Mouse (Mus musculus): ENCODE results near the gene Synpo2l. TPM values are rescaled to one million over a fixed set of nuclear protein-coding genes. Genes with fewer than 3 reads are reported as not detected.
"Not testable (repeated sequence)": the region's sequence is repeated elsewhere in the genome, so short reads cannot be mapped to it uniquely, and the experiment has no call there.

The Synpo2l gene
- total RNA-seq (2015): 0.07 TPM in 1 of 2 replicates, not detected in the other
- not detected in 2 replicates for total RNA-seq (2017)

- ATAC-seq (ENCODE audit: poor library complexity, severe bottlenecking): no peak
Observed at GRCm38 (mm10) chr14:20668154-20668810, at the start of gene Synpo2l. Synpo2l (minus strand) TSS chr14:20668354.

DNA sequence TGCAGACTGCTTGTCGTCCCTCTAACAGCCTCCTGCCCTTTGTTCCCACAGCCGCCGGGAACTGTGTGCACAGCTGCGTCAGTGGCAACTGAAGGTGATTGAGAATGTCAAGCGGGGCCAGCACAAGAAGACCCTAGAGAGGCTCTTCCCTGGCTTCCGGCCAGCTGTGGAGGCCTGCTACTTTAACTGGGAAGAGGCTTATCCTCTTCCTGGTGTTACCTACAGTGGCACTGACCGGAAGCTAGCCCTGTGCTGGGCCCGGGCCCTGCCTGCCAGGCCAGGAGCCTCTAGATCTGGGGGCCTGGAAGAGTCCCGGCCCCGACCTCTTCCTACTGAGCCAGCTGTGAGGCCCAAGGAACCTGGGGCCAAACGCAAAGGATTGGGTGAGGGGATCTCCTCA is 45.7 kb upstream of the Synpo2l start:
- ATAC-seq (ENCODE audit: poor library complexity, severe bottlenecking): no peak

DNA sequence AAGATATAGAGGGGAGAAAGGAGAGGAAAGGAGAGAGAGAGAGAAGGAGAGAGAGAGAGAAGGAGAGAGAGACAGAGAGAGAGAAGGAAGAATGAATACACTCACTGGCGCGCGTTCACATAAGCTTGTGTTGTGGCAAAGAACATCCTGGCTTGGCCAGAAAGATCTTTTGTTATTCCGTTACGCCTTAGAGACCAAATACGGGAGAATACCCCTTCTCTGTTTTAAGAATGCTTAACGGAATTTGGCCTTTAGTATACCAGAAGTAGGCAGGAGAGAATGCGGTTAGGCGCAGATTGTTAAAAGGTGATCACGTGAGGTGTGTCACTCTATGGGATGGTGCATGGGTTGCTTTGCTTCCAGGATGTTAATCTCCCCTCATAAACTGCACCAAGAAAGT is 40.1 kb upstream of the Synpo2l start:
- no peak for ATAC-seq (ENCODE audit: poor library complexity, severe bottlenecking)

DNA sequence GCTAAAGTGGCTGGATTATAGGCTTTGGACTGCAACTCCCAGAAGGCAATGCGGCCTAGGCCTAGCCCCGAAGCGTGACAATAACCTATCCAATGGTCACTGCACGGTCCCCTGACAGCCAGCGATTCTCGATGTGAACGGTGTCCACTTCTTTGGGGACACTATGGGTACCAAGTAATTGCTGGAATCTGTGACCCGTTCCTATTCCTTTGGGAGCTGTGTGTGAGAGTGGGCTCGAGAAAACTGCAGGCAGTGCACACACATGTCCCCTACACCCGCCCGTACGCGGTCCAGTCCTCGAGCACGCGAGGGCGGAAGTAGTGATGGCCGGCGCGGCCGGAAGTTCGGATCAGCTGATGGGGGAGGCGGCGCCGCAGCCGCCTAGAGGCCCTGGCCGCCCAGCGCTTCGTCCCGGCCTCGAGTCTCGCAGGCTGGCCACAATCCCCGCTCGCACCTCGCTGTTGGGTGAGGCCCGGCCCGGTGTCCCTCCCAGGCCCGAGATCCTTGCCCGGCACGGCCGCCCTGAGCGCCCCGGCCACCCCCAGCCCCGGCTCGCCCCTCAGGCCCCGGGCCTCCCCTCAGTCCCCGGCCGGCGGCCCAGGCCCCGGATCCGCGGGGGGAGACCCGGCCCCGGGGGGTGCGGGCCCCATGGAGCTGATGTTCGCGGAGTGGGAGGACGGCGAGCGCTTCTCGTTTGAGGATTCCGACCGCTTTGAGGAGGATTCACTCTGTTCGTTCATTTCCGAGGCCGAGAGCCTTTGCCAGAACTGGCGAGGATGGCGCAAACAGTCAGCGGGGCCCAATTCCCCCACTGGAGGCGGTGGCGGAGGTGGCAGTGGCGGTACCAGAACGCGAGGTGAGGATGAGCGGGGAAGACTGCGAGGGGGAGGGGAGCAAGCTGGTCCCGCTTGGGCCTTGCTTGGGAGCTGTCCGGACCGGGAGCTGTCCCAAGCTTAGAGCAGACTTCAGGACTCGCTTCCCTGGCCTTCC is 39.3 kb upstream of the Synpo2l start, which contains the start of gene Zswim8:
Gene Zswim8, plus strand, starts transcription at position 352 of the 990 bp plus-strand sequence.
- ATAC-seq (ENCODE audit: poor library complexity, severe bottlenecking): peak; percentile 84

- not testable (repeated sequence) for ATAC-seq (ENCODE audit: poor library complexity, severe bottlenecking)
Observed at GRCm38 (mm10) chr14:20703461-20703860, 35.3 kb upstream of the Synpo2l start.

DNA sequence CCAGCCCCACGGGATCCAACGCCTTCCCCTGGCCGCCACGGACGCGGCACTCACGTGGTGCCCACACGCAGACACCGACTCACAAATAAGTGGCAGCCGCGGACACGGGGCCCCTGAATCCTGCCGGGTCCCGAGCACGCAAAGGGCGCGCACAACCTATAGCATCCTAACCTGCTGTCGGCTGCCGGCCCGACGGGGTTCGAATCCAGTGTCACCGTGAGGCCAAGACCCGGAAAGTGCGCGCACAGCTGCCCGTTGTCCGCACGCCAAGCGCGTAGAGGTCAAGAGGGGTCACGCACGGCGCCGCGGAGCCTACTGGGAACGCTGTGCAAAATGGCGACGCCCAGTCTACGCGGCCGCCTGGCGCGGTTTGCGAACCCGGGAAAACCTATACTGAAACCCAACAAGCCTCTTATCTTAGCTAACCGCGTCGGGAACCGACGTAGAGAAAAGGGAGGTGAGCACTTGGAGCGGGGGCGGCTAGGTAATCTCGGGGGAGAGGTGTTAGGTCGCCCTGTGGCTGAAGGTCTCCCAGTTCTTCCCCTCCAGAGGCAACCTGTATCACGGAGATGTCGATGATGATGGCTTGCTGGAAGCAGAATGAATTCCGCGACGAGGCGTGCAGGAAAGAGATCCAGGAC is 34.7 kb upstream of the Synpo2l start, which contains the start of gene Chchd1:
Gene Chchd1, plus strand, starts transcription at position 266 of the 641 bp plus-strand sequence.
- ATAC-seq (ENCODE audit: poor library complexity, severe bottlenecking): peak; percentile 86

DNA sequence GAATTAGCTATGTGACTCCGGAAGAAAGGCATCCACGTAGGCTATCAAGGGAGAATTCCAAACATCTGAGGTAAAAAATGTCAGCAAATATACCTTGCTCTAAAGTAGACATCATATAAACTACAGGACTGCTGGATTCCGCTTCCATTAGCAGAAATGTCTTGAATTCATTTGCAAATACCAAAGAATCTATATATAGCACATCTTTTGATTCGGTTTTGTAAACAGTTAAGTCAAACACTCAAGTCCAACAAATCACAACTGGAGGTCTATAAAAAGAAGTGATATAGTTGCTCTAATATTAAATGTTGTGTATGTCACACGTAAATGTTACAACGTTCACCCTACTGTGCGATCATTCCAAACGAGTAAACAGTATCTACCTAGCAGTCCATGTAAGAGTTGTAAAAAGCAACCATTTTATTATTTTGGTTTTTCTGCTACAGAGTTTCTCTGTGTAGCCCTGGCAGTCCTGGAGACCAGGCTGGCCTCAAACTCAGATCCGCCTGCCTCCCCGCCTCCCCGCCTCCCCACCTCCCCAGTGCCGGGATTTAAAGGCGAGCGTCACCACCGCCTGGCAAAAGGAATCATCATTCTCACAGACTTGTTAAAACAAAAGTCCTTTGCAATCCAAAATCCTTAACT is 34.1 kb upstream of the Synpo2l start:
- ATAC-seq (ENCODE audit: poor library complexity, severe bottlenecking): no peak

GRCm38 (mm10) chr14:20701554-20701953 is 33.4 kb upstream of the Synpo2l start:
- no peak for ATAC-seq (ENCODE audit: poor library complexity, severe bottlenecking)

GRCm38 (mm10) chr14:20700362-20700761 is 32.2 kb upstream of the Synpo2l start:
- ATAC-seq (ENCODE audit: poor library complexity, severe bottlenecking): no peak

- ATAC-seq (ENCODE audit: poor library complexity, severe bottlenecking): no peak
Observed at GRCm38 (mm10) chr14:20698515-20698914, 30.4 kb upstream of the Synpo2l start.

GRCm38 (mm10) chr14:20696986-20697385 is 28.8 kb upstream of the Synpo2l start:
- ATAC-seq (ENCODE audit: poor library complexity, severe bottlenecking): peak; percentile 45

- ATAC-seq (ENCODE audit: poor library complexity, severe bottlenecking): no peak
Observed at GRCm38 (mm10) chr14:20695761-20696520, 27.8 kb upstream of the Synpo2l start.

GRCm38 (mm10) chr14:20694884-20695760 is 27.0 kb upstream of the Synpo2l start, which contains the start of gene Fut11:
Fut11 (plus strand) TSS chr14:20694968.
- ATAC-seq (ENCODE audit: poor library complexity, severe bottlenecking): peak; percentile 69

DNA sequence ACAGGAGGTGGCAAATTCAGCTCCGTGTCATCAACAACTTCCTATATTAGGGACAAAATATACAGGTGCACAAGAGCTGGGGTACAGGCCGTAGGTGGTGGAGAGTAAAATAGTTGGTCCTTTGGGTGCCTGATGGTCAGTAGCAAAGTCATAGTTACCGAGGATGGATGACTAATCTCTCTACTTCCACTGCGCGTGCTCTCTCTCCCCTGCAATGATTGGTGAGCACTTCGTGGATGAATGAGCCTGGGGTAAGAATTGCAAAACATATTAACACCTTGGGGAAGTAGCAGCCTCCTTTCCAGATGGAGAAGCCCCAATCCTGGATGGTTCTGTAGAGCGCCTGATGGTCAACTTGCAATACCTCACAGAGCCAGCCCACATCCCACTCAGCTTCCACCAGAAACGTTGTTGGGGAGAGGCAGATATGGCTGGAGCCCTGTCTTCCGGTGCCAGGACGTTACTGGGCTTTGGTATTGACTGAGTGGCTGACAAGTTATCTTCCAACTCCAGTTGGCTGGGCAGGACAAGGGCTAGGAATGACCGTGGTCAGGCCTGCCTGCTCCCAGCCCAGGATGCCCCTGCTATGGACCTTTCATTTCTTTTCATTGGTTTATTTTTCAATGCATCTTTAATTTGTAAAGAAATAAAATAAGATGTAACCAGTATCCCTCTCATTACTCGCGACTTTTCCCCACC is 26.2 kb upstream of the Synpo2l start:
- peak; percentile 2; the same call in 1 of the 2 replicates for ATAC-seq (ENCODE audit: poor library complexity, severe bottlenecking)

DNA sequence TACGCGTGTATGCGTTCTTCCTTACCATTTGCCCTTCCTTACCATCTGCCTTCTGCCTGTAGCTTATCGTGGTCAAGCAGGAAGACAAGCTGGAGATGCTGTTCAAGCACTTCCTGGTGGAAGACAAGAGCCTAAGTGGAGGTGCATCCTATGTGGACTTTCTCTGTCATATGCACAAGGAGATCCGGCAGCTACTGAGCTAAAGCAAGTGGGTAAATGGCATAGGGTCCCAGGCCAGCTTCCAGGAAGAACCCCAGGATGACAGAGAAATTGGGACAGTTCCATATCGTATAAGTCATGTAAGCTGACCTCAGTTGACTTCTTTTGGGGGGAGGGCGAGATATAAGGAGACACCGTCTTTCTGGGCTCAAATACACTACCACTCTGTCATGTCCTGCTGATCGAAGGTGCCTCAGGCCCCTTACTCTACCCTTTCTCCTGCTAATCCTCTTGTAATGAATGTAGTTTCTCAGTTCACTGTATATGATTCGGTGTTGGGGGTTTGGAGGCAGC is 25.5 kb upstream of the Synpo2l start:
- no peak for ATAC-seq (ENCODE audit: poor library complexity, severe bottlenecking)

DNA sequence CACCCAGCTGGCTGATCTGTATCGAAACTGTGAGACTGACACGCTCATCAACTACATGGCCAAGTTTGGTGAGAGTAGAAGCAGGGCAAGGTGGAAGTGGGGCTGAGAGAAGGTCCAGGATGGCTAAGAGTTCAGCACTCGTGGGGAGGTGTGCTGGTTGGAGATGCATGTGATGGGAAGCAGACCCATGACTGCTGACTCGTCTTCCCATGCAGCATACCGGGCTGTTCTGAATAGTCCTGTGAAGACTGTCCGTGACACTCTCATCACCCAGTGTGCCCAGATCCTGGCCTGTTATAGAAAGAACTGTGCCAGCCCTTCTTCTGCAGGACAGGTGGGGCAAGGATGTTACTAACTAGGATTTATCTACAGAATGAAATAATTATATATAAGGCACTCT is 23.6 kb upstream of the Synpo2l start:
- ATAC-seq (ENCODE audit: poor library complexity, severe bottlenecking): no peak

DNA sequence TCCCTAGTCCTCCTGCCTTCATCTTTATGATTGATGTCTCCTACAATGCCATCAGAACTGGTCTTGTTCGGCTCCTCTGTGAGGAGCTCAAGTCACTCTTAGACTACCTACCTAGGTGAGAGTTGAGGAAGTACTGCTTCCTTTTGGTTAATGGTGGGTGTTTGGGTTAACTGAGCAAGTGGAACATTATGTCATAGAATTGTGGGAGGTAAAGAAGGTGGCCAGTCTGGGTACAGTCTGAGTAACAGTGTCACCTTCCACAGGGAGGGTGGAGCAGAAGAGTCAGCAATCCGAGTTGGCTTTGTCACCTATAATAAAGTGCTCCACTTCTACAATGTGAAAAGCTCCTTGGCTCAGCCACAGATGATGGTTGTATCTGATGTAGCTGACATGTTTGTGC is 20.9 kb upstream of the Synpo2l start:
- ATAC-seq (ENCODE audit: poor library complexity, severe bottlenecking): no peak

GRCm38 (mm10) chr14:20686576-20686975 is 18.4 kb upstream of the Synpo2l start:
- ATAC-seq (ENCODE audit: poor library complexity, severe bottlenecking): no peak
